Mouse (Mus musculus) thymus, adult 2 months (tissue): ENCODE data around the gene Luzp1. TPM values are rescaled to one million over a fixed set of nuclear protein-coding genes. Genes with fewer than 3 reads are reported as not detected.

Experiments
- DNase-seq: peaks from one replicate; pipeline ENCODE4 v3.0.0; 2021
- H3K27ac ChIP-seq: fragments of 200-500 bp; 2 replicates; pipeline ENCODE4 v1.5.1; 2012; ENCODE audit warnings: low read length, control low read depth; ENCODE audit not compliant: control insufficient read depth, insufficient read depth
- H3K27me3 ChIP-seq: fragments of 200-500 bp; 2 replicates; pipeline ENCODE4 v1.6.1; 2012; ENCODE audit warnings: mild to moderate bottlenecking, low read length, moderate library complexity, mixed read lengths; ENCODE audit not compliant: control insufficient read depth, insufficient read depth
- H3K36me3 ChIP-seq: fragments of 200-500 bp; 2 replicates; pipeline ENCODE4 v1.6.1; 2012; ENCODE audit warnings: mild to moderate bottlenecking, low read length, moderate library complexity; ENCODE audit not compliant: control insufficient read depth, insufficient read depth
- H3K4me1 ChIP-seq: fragments of 200-500 bp; replicated peaks from 2 replicates; pipeline ENCODE4 v1.6.1; 2012; ENCODE audit warnings: low read length; ENCODE audit not compliant: control insufficient read depth, insufficient read depth
- H3K4me3 ChIP-seq: fragments of 200-500 bp; 2 replicates; pipeline ENCODE4 v1.5.1; 2012; ENCODE audit warnings: mild to moderate bottlenecking, low read length, control low read depth, moderate library complexity; ENCODE audit not compliant: control insufficient read depth, insufficient read depth
- CTCF ChIP-seq: fragments of 200-500 bp; IDR thresholded peaks from 2 replicates; pipeline ENCODE4 v1.5.1; 2012; ENCODE audit warnings: mild to moderate bottlenecking, control low read depth, low read length, moderate library complexity, borderline replicate concordance; ENCODE audit not compliant: control insufficient read depth, poor library complexity, insufficient read depth; ENCODE audit errors: extremely low read depth
- POLR2A ChIP-seq: fragments of 200-500 bp; IDR thresholded peaks from 2 replicates; pipeline ENCODE4 v1.6.1; 2012; ENCODE audit warnings: mild to moderate bottlenecking, low read length, control low read depth, moderate library complexity; ENCODE audit not compliant: control insufficient read depth, poor library complexity, insufficient read depth; ENCODE audit errors: extremely low read depth
- WGBS: fragments of 180-500 bp; shearing (Covaris S2); methylation state at CpG from one replicate; pipeline ENCODE4 v1.1.7; 2018; 5-methylcytosine and 5-hydroxymethylcytosine counted together
- polyA plus RNA-seq: library from polyadenylated mRNA; depleted of rRNA; stranded (reverse); fragments of >200 nt; gene quantifications from 2 replicates; pipeline ENCODE4 v1.2.3, GENCODE M21; 2012

Luzp1 gene
- polyA plus RNA-seq, 1 experiment, result 5.0 TPM

DNA sequence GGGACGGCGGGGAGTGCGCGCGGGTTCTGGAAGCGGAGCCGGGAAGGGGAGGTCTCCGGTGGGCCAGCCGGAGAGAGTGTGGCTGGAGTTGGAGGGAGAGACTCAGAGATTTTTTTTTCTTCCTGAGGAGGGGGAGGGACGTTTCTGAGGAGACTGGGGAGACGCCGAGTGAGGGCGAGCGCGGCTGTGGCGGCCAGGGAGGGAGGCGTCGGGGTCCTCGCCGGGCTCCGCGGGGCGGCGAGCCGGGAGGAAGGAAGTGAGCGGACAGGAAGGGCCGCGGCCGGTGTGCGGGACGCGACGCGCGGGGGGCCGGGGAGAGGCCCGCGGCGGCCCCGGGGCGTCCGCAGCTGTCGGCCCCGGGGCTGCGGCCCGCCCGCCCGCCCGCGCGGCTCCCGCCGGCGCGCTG, 383 bp downstream of the Luzp1 start:
- no peak for DNase-seq
- WGBS, result 1% methylated on average over 51 of the region's 55 CpGs

DNA sequence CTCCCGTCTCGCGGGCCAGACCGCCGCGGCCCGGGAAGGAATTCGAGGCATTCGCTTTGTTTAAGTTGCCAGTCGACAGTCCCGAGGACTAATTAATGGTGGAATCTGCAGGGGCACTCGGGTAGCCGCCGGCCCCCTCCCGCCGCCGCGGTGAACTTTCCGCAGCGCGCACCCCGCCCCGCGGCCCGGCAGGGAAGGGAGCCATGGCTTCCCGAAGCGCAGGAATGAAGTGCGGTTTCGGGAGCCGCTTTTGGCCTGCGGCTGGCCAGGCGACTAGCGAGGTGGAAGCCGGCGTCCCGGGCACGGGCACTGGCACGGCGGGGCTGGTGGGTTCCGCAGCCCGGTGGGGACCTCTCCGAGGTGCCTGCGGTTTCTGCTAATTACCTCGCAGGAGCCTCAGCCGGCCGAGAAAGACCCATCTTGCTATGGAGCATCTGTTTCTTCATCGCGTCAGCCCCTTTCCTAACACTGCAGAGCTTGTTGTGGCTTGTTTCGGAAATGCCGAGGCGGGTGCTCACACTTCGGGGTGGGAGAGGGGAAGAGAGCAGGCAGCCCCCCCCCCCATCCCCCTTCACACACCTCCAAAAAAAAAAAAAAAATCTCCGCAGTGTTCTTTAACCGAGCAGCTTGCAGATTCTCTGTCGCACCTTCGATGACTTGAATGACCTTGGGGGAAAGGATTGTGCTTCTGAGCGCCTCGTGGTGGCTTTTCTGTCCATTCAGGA, 948 bp downstream of the Luzp1 start:
- H3K27me3 ChIP-seq, result peaks cover 6% of the 10 kb centered on the region; the same call in 1 of the 2 replicates
- H3K36me3 ChIP-seq, result no peaks in the 10 kb centered on the region
- peak overlapping the region; percentile 55 for H3K4me3 ChIP-seq
- no peak for TF ChIP-seq POLR2A
- 0 out of 2 replicates have a peak, but pooled peaks have one; percentile 7 for TF ChIP-seq CTCF
- WGBS, result under 1% methylated on average over 58 of the region's 58 CpGs
- peaks cover 6% of the 10 kb centered on the region; the same call in 1 of the 2 replicates for H3K4me1 ChIP-seq
- H3K27ac ChIP-seq, result no peak overlapping the region
- DNase-seq, result peak; percentile 24

More for the DNA sequence above, 383 bp downstream of the Luzp1 start:
- no peak overlapping the region for H3K27ac ChIP-seq
- H3K27me3 ChIP-seq, result peaks cover 6% of the 10 kb centered on the region; the same call in 1 of the 2 replicates
- H3K4me1 ChIP-seq, result peaks cover 6% of the 10 kb centered on the region; the same call in 1 of the 2 replicates
- no peaks in the 10 kb centered on the region for H3K36me3 ChIP-seq
- TF ChIP-seq POLR2A (no peak), CTCF (no peak)
- peak overlapping the region; percentile 55 for H3K4me3 ChIP-seq

DNA sequence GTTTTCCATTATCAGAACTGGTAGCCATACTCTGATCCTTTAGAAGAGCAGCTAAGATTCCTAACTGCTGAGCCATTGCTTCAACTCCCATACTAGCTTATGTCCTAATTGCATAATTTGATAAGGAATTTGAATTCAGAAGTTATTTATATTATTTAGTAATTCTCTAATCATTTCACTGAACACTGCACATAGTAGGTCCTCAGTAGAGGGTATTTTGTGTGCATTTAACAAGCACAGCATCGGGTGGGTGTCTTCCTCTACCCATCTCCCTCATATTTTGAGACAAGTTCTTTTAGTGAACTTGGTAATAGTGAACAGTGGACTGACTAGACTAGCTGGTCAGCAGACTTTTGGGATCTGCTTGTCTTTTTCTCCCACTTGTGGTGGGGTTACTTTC, 7.1 kb downstream of the Luzp1 start:
- DNase-seq, result no peak
- no peaks in the 10 kb centered on the region for H3K27me3 ChIP-seq
- no peak for TF ChIP-seq CTCF
- no peak for TF ChIP-seq POLR2A
- 95% methylated on average over 1 of the region's 1 CpGs for WGBS
- no peaks in the 10 kb centered on the region for H3K4me1 ChIP-seq
- H3K36me3 ChIP-seq, result no peaks in the 10 kb centered on the region
- no peak overlapping the region for H3K4me3 ChIP-seq
- H3K27ac ChIP-seq, result no peak overlapping the region

DNA sequence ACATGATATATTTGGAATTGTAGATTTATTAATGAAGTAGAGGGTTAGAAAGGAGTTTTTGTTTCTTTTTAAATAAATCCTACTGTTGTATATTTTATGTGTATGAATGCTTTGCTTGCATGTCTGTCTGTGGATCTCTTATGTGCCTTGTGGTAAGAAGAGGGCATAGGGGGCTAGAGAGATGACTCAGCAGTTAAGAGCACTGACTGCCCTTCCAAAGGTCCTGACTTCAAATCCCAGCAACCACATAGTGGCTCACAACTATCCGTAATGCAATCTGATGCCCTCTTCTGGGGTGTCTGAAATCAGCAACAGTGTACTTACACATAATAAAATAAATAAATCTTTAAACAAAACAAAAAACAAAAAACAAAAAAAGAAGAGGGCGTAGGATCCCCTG, 17.0 kb downstream of the Luzp1 start:
- Histone ChIP-seq H3K4me1 (no peaks in the 10 kb centered on the region), H3K27me3 (no peaks in the 10 kb centered on the region), H3K4me3 (no peak overlapping the region), H3K27ac (no peak overlapping the region), H3K36me3 (no peaks in the 10 kb centered on the region)
- no peak for DNase-seq
- 91% methylated on average over 2 of the region's 2 CpGs for WGBS
- TF ChIP-seq POLR2A, result no peak
- no peak for TF ChIP-seq CTCF

DNA sequence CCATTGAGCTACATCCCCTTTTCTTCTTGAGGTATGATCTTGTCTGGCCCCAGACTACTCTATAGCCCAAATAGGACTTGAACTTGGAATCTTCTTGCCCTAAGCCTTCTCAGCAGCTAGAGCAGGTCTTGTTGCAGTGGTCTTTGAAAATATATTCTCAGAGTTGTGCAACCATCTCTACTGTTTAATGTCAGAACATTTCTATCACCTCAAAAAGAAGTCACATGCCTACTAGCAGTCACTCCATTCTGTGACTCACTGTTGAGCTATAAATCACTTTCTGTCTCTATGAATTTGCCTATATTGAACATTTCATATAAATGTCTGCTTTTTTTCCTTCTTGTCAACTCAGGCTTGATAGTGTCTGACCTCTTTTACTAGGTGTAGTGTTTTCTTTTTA, 26.4 kb downstream of the Luzp1 start:
- no peak for DNase-seq
- Histone ChIP-seq H3K4me1 (no peaks in the 10 kb centered on the region), H3K27me3 (no peaks in the 10 kb centered on the region), H3K4me3 (no peak overlapping the region), H3K27ac (no peak overlapping the region), H3K36me3 (no peaks in the 10 kb centered on the region)
- no peak for TF ChIP-seq CTCF
- no peak for TF ChIP-seq POLR2A

DNA sequence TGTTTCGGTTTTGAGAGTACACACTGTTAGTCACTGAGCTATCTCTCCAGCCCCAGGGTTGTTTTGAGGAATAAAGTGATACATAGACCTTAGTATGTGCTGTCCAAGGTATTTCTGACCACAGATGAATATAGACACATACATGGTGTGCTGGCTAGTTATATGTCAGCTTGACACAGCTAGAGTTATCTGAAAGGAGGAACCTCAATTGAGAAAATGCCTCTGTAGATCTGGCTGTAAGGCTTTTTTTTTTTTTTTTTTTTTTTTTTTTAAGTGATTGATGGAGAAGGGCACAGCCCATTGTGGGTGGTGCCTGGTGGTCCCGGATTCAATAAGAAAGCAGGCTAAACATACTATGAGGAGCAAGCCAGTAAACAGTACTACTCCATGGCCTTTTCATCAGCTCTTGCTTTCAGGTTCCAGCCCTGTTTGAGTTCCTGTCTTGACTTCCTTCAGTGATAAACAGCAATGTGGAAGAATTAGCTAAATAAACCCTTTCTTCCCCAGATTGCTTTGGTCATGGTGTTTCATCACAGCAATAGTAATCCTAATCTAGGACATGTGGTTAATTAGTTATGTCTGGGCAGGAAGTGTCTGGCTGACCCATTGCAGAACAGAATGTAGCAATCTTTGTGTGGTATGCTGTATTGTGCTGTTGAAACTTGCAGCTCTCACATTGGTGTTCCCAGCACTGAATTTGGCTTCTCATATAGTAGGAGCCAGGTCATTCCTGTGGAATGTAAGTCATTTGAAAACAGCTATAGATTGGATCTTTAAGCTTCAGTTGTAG, 36.1 kb downstream of the Luzp1 start:
- Histone ChIP-seq H3K4me3 (no peak overlapping the region), H3K36me3 (no peaks in the 10 kb centered on the region), H3K4me1 (no peaks in the 10 kb centered on the region), H3K27ac (no peak overlapping the region), H3K27me3 (no peaks in the 10 kb centered on the region)
- WGBS, result 39% methylated on average over 2 of the region's 2 CpGs
- TF ChIP-seq POLR2A (no peak), CTCF (no peak)
- no peak for DNase-seq
